Mouse (Mus musculus) embryonic fibroblast, embryonic 13.5 days (primary cell): Measurements from ENCODE around the gene Scube2. TPM values are rescaled to one million over a fixed set of nuclear protein-coding genes. Genes with fewer than 3 reads are reported as not detected.

Source experiments
- H3K27ac ChIP-seq: 2 replicates; pipeline ENCODE4 v1.5.1; 2012; ENCODE audit warnings: low read length, control low read depth, inconsistent platforms; ENCODE audit not compliant: insufficient read depth
- H3K4me1 ChIP-seq: 2 replicates; pipeline ENCODE4 v1.6.1; 2011; ENCODE audit warnings: low read length; ENCODE audit not compliant: control insufficient read depth, insufficient read depth
- H3K4me3 ChIP-seq: 2 replicates; pipeline ENCODE4 v1.5.1; 2011; ENCODE audit warnings: mild to moderate bottlenecking, control low read depth, low read length; ENCODE audit not compliant: insufficient read depth
- CTCF ChIP-seq: IDR thresholded peaks from 2 replicates; pipeline ENCODE4 v1.5.1; 2011; ENCODE audit warnings: mild to moderate bottlenecking, control low read depth, low read length, moderate library complexity, borderline replicate concordance; ENCODE audit not compliant: insufficient read depth
- POLR2A ChIP-seq: IDR thresholded peaks from 2 replicates; pipeline ENCODE4 v1.6.1; 2011; ENCODE audit warnings: low read depth, mild to moderate bottlenecking, control low read depth, low read length, moderate library complexity
- polyA plus RNA-seq: library from polyadenylated mRNA; stranded (reverse); fragments of >200 nt; gene quantifications from 2 replicates; pipeline ENCODE4 v1.2.4, GENCODE M21; 2011; ENCODE audit warnings: low read depth; ENCODE audit not compliant: missing spikeins, insufficient read length

The Scube2 gene
- polyA plus RNA-seq, 1 experiment = 1.8 TPM

GRCm38 (mm10) chr7:109803516-109803915, 62.0 kb downstream of the Scube2 start:
- TF ChIP-seq POLR2A = no peak
- TF ChIP-seq CTCF = no peak
- no peak overlapping the region for H3K27ac ChIP-seq
- peaks cover 7% of the 10 kb centered on the region; the same call in 1 of the 2 replicates for H3K4me1 ChIP-seq
- H3K4me3 ChIP-seq = no peak overlapping the region

GRCm38 (mm10) chr7:109800626-109801025, 64.9 kb downstream of the Scube2 start:
- Histone ChIP-seq H3K4me3 (no peak overlapping the region), H3K4me1 (peaks cover 7% of the 10 kb centered on the region; the same call in 1 of the 2 replicates), H3K27ac (no peak overlapping the region)
- TF ChIP-seq POLR2A (no peak), CTCF (no peak)

GRCm38 (mm10) chr7:109799168-109799567, 66.3 kb downstream of the Scube2 start:
- Histone ChIP-seq H3K4me3 (no peak overlapping the region), H3K4me1 (peaks cover 9% of the 10 kb centered on the region), H3K27ac (peak overlapping the region; percentile 0; the same call in 1 of the 2 replicates)
- TF ChIP-seq CTCF = no peak
- TF ChIP-seq POLR2A = no peak

- TF ChIP-seq CTCF = no peak
- TF ChIP-seq POLR2A = no peak
- Histone ChIP-seq H3K27ac (no peak overlapping the region), H3K4me1 (peaks cover 9% of the 10 kb centered on the region), H3K4me3 (no peak overlapping the region)
Observed at GRCm38 (mm10) chr7:109795564-109795963, 69.9 kb downstream of the Scube2 start.

GRCm38 (mm10) chr7:109794556-109794955, 70.9 kb downstream of the Scube2 start:
- TF ChIP-seq CTCF = no peak
- no peak for TF ChIP-seq POLR2A
- Histone ChIP-seq H3K27ac (0 out of 2 replicates have a peak overlapping the region, but pooled peaks have one; percentile 5), H3K4me3 (no peak overlapping the region), H3K4me1 (peaks cover 6% of the 10 kb centered on the region)

- H3K4me3 ChIP-seq = no peak overlapping the region
- TF ChIP-seq POLR2A (no peak), CTCF (no peak)
- peaks cover 2% of the 10 kb centered on the region; the same call in 1 of the 2 replicates for H3K4me1 ChIP-seq
- no peak overlapping the region for H3K27ac ChIP-seq
Observed at GRCm38 (mm10) chr7:109792759-109793158, 72.7 kb downstream of the Scube2 start.

- no peak for TF ChIP-seq CTCF
- TF ChIP-seq POLR2A = no peak
- peaks cover 2% of the 10 kb centered on the region; the same call in 1 of the 2 replicates for H3K4me1 ChIP-seq
- no peak overlapping the region for H3K27ac ChIP-seq
- no peak overlapping the region for H3K4me3 ChIP-seq
Observed at GRCm38 (mm10) chr7:109790818-109791217, 74.7 kb downstream of the Scube2 start.

GRCm38 (mm10) chr7:109787860-109788259, 77.6 kb downstream of the Scube2 start:
- TF ChIP-seq CTCF (no peak), POLR2A (no peak)
- no peak overlapping the region for H3K4me3 ChIP-seq
- no peak overlapping the region for H3K27ac ChIP-seq

GRCm38 (mm10) chr7:109783281-109783680, 82.2 kb downstream of the Scube2 start:
- H3K4me1 ChIP-seq = no peaks in the 10 kb centered on the region
- no peak overlapping the region for H3K27ac ChIP-seq
- H3K4me3 ChIP-seq = no peak overlapping the region
- TF ChIP-seq CTCF = no peak
- no peak for TF ChIP-seq POLR2A

More at GRCm38 (mm10) chr7:109787860-109788259, 77.6 kb downstream of the Scube2 start:
- H3K4me1 ChIP-seq = no peaks in the 10 kb centered on the region

GRCm38 (mm10) chr7:109781470-109782203, 83.8 kb downstream of the Scube2 start, which contains the start of gene Nrip3:
Gene Nrip3, minus strand, starts transcription at chr7:109782025.
- no peak for TF ChIP-seq CTCF
- TF ChIP-seq POLR2A = no peak
- H3K4me1 ChIP-seq = no peaks in the 10 kb centered on the region
- H3K27ac ChIP-seq = no peak within 1 kb of the TSS
- H3K4me3 ChIP-seq = peak within 1 kb of the TSS; percentile 30
